Mouse (Mus musculus): ENCODE measurements at regions not wholly inside any gene's neighbourhood (a gene's known extent, or its start where the extent isn't known, plus 50 kb on each side); places are given as distances from the start of the nearest gene placed in this dataset.

DNA sequence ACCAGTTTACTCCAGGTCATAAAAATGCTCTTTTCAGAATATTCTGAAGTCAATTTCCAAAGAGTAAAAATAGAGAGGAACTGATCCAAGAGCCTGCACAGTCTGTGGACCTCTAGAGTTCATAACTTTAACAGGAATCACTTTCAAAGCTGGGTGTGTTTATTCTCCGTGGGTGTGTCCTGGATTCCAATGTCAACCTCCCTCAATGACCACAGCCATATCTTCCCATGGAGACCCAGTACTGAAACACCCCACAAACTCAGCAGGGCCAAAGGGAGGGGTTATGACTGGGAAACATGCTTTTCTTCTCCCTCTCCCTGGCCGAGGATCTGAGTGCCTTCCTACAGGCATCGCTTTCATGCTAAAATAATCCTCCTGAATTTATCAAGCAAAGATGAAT, 87.6 kb upstream of the Plekhg1 start:
- Histone ChIP-seq H3K36me3 (ENCODE audit: control insufficient read depth, insufficient read depth, low read length, poor library complexity, severe bottlenecking) (no peaks in the 10 kb centered on the region), H3K27ac (ENCODE audit: insufficient read depth, low read depth, low read length, poor library complexity, severe bottlenecking) (no peak overlapping the region), H3K4me1 (ENCODE audit: control insufficient read depth in 2 of 2, insufficient read depth in 2 of 2, low read length in 2 of 2, poor library complexity in 1 of 2) (no peaks in the 10 kb centered on the region), H3K9ac (ENCODE audit: insufficient read depth, low read depth, low read length, poor library complexity, severe bottlenecking) (no peak overlapping the region), H3K4me3 (ENCODE audit: insufficient read depth in 1 of 2, low read depth in 1 of 2, low read length in 2 of 2, poor library complexity in 1 of 2, severe bottlenecking in 1 of 2) (no peak overlapping the region), H3K9me3 (ENCODE audit: control insufficient read depth, insufficient read depth, low read depth, low read length) (no peaks in the 10 kb centered on the region)
- TF ChIP-seq MAFK (IDR thresholded peaks at IDR 0.05; ENCODE audit: insufficient read depth, low read depth, low read length) (no peak), ZC3H11A (IDR thresholded peaks at IDR 0.05; ENCODE audit: borderline replicate concordance, low read depth, low read length) (no peak), CHD2 (IDR thresholded peaks at IDR 0.05; ENCODE audit: low read depth, low read length) (no peak), HCFC1 (IDR thresholded peaks at IDR 0.05; ENCODE audit: borderline replicate concordance, insufficient read depth, low read length) (no peak), ZNF384 (IDR thresholded peaks at IDR 0.05; ENCODE audit: low read depth, low read length) (no peak)
- in situ Hi-C loops (cut with MboI; ENCODE audit: low sequenced_read_pairs in 2 of 2, unreplicated experiment in 2 of 2): no loop called here
- DNase-seq (ENCODE audit: low read depth, low spot score): no peak

DNA sequence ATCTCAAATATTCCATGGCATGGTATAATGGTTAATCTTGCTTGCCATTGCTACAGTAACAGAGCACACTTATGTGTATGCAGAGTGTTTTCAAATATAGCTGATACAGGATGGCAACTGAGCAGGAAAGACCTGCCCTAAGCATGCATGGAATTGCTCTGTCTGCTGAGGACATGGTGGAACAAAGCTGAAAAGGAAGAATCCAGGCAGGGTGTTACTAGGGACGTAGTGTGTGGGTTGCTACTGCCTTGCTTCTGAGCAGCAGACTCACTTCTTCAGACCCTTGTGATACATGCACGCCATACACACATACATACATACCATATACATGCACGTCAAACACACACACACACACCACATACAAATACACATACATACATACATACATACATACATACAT, 84.1 kb upstream of the Plekhg1 start:
- no peak overlapping the region for H3K27ac ChIP-seq (ENCODE audit: insufficient read depth, low read depth, low read length, poor library complexity, severe bottlenecking)
- no peak for DNase-seq (ENCODE audit: low read depth, low spot score)
- in situ Hi-C loops (cut with MboI; ENCODE audit: low sequenced_read_pairs in 2 of 2, unreplicated experiment in 2 of 2): no loop called here
- H3K9ac ChIP-seq (ENCODE audit: insufficient read depth, low read depth, low read length, poor library complexity, severe bottlenecking): no peak overlapping the region
- H3K36me3 ChIP-seq (ENCODE audit: control insufficient read depth, insufficient read depth, low read length, poor library complexity, severe bottlenecking): no peaks in the 10 kb centered on the region
- no peaks in the 10 kb centered on the region for H3K4me1 ChIP-seq (ENCODE audit: control insufficient read depth in 2 of 2, insufficient read depth in 2 of 2, low read length in 2 of 2, poor library complexity in 1 of 2)
- no peaks in the 10 kb centered on the region for H3K9me3 ChIP-seq (ENCODE audit: control insufficient read depth, insufficient read depth, low read depth, low read length)
- no peak overlapping the region for H3K4me3 ChIP-seq (ENCODE audit: insufficient read depth in 1 of 2, low read depth in 1 of 2, low read length in 2 of 2, poor library complexity in 1 of 2, severe bottlenecking in 1 of 2)
- TF ChIP-seq MAFK (IDR thresholded peaks at IDR 0.05; ENCODE audit: insufficient read depth, low read depth, low read length) (no peak), HCFC1 (IDR thresholded peaks at IDR 0.05; ENCODE audit: borderline replicate concordance, insufficient read depth, low read length) (no peak), ZC3H11A (IDR thresholded peaks at IDR 0.05; ENCODE audit: borderline replicate concordance, low read depth, low read length) (no peak), ZNF384 (IDR thresholded peaks at IDR 0.05; ENCODE audit: low read depth, low read length) (no peak), CHD2 (IDR thresholded peaks at IDR 0.05; ENCODE audit: low read depth, low read length) (no peak)

DNA sequence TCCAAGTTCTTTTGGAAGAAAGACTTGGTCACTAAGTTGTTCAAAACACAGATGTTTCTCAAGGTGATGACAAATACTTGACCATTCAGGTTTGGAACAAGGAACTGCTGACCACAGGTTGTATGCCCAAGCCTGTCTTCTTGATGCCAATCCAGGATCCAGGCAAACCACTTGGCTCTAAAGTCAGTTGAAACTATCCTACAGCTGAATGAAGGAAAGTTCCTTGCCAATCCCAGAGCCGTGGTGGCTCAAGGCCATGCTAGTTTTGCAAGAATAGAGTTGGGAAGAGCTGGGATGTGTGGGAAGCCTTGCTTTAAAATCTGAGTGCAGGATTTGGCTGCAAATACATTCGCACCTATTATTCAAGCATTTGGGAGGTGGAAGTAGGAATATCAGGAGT, 78.0 kb upstream of the Plekhg1 start:
- Histone ChIP-seq H3K27ac (ENCODE audit: insufficient read depth, low read depth, low read length, poor library complexity, severe bottlenecking) (no peak overlapping the region), H3K36me3 (ENCODE audit: control insufficient read depth, insufficient read depth, low read length, poor library complexity, severe bottlenecking) (no peaks in the 10 kb centered on the region), H3K4me1 (ENCODE audit: control insufficient read depth in 2 of 2, insufficient read depth in 2 of 2, low read length in 2 of 2, poor library complexity in 1 of 2) (no peaks in the 10 kb centered on the region), H3K9me3 (ENCODE audit: control insufficient read depth, insufficient read depth, low read depth, low read length) (no peaks in the 10 kb centered on the region), H3K4me3 (ENCODE audit: insufficient read depth in 1 of 2, low read depth in 1 of 2, low read length in 2 of 2, poor library complexity in 1 of 2, severe bottlenecking in 1 of 2) (no peak overlapping the region), H3K9ac (ENCODE audit: insufficient read depth, low read depth, low read length, poor library complexity, severe bottlenecking) (no peak overlapping the region)
- TF ChIP-seq CHD2 (IDR thresholded peaks at IDR 0.05; ENCODE audit: low read depth, low read length): no peak
- no peak for TF ChIP-seq HCFC1 (IDR thresholded peaks at IDR 0.05; ENCODE audit: borderline replicate concordance, insufficient read depth, low read length)
- TF ChIP-seq ZNF384 (IDR thresholded peaks at IDR 0.05; ENCODE audit: low read depth, low read length): no peak
- TF ChIP-seq ZC3H11A (IDR thresholded peaks at IDR 0.05; ENCODE audit: borderline replicate concordance, low read depth, low read length): no peak
- TF ChIP-seq MAFK (IDR thresholded peaks at IDR 0.05; ENCODE audit: insufficient read depth, low read depth, low read length): no peak
- DNase-seq (ENCODE audit: low read depth, low spot score): no peak
- in situ Hi-C loops (cut with MboI; ENCODE audit: low sequenced_read_pairs in 2 of 2, unreplicated experiment in 2 of 2): no loop called here

DNA sequence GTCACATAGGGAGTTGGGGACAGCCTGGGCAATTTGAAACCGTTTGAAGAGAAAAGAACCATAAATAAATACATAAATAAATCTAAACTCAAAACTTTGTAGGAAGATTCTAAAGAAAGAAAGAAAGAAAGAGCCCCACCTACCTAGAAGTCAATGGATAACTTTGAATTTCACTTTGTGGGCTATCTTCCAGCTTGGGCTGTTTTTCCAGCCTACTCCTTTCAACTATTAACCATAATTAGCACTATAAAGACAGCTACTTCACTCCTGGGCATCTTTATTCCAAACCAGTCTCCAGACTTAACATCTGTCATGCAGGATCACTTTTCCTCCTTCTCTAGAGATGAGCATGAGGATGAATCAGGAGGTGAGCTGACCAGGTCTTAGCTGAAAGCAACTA, 77.6 kb upstream of the Plekhg1 start:
- Histone ChIP-seq H3K4me1 (ENCODE audit: control insufficient read depth in 2 of 2, insufficient read depth in 2 of 2, low read length in 2 of 2, poor library complexity in 1 of 2) (no peaks in the 10 kb centered on the region), H3K9me3 (ENCODE audit: control insufficient read depth, insufficient read depth, low read depth, low read length) (no peaks in the 10 kb centered on the region), H3K36me3 (ENCODE audit: control insufficient read depth, insufficient read depth, low read length, poor library complexity, severe bottlenecking) (no peaks in the 10 kb centered on the region), H3K4me3 (ENCODE audit: insufficient read depth in 1 of 2, low read depth in 1 of 2, low read length in 2 of 2, poor library complexity in 1 of 2, severe bottlenecking in 1 of 2) (no peak overlapping the region), H3K27ac (ENCODE audit: insufficient read depth, low read depth, low read length, poor library complexity, severe bottlenecking) (no peak overlapping the region), H3K9ac (ENCODE audit: insufficient read depth, low read depth, low read length, poor library complexity, severe bottlenecking) (no peak overlapping the region)
- in situ Hi-C loops (cut with MboI; ENCODE audit: low sequenced_read_pairs in 2 of 2, unreplicated experiment in 2 of 2): no loop called here
- no peak for DNase-seq (ENCODE audit: low read depth, low spot score)
- no peak for TF ChIP-seq ZNF384 (IDR thresholded peaks at IDR 0.05; ENCODE audit: low read depth, low read length)
- no peak for TF ChIP-seq MAFK (IDR thresholded peaks at IDR 0.05; ENCODE audit: insufficient read depth, low read depth, low read length)
- TF ChIP-seq HCFC1 (IDR thresholded peaks at IDR 0.05; ENCODE audit: borderline replicate concordance, insufficient read depth, low read length): no peak
- TF ChIP-seq CHD2 (IDR thresholded peaks at IDR 0.05; ENCODE audit: low read depth, low read length): no peak
- no peak for TF ChIP-seq ZC3H11A (IDR thresholded peaks at IDR 0.05; ENCODE audit: borderline replicate concordance, low read depth, low read length)

DNA sequence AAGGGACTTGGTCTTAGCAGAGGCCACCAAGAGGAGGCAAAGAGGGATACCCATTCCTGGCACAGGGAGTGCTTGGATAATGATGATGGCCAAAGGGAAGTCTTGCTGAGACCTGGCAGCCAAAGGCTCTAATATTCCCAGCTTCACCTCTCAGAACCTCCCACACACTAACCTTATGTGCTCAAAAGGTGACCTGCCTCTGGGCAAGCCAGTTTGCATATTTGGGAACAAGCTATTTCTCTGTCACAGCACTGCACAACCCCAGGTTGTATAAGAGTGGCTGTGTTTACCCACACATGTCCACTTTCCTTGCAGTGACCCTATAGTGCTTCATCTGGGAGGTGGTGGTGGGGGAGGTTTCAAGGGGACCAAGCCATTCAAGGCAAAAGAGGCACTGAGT, 76.9 kb upstream of the Plekhg1 start:
- Histone ChIP-seq H3K4me3 (ENCODE audit: insufficient read depth in 1 of 2, low read depth in 1 of 2, low read length in 2 of 2, poor library complexity in 1 of 2, severe bottlenecking in 1 of 2) (no peak overlapping the region), H3K36me3 (ENCODE audit: control insufficient read depth, insufficient read depth, low read length, poor library complexity, severe bottlenecking) (no peaks in the 10 kb centered on the region), H3K9ac (ENCODE audit: insufficient read depth, low read depth, low read length, poor library complexity, severe bottlenecking) (no peak overlapping the region), H3K9me3 (ENCODE audit: control insufficient read depth, insufficient read depth, low read depth, low read length) (no peaks in the 10 kb centered on the region), H3K4me1 (ENCODE audit: control insufficient read depth in 2 of 2, insufficient read depth in 2 of 2, low read length in 2 of 2, poor library complexity in 1 of 2) (no peaks in the 10 kb centered on the region), H3K27ac (ENCODE audit: insufficient read depth, low read depth, low read length, poor library complexity, severe bottlenecking) (no peak overlapping the region)
- TF ChIP-seq MAFK (IDR thresholded peaks at IDR 0.05; ENCODE audit: insufficient read depth, low read depth, low read length): no peak
- no peak for TF ChIP-seq HCFC1 (IDR thresholded peaks at IDR 0.05; ENCODE audit: borderline replicate concordance, insufficient read depth, low read length)
- no peak for TF ChIP-seq ZNF384 (IDR thresholded peaks at IDR 0.05; ENCODE audit: low read depth, low read length)
- TF ChIP-seq ZC3H11A (IDR thresholded peaks at IDR 0.05; ENCODE audit: borderline replicate concordance, low read depth, low read length): no peak
- no peak for TF ChIP-seq CHD2 (IDR thresholded peaks at IDR 0.05; ENCODE audit: low read depth, low read length)
- in situ Hi-C loops (cut with MboI; ENCODE audit: low sequenced_read_pairs in 2 of 2, unreplicated experiment in 2 of 2): no loop called here
- no peak for DNase-seq (ENCODE audit: low read depth, low spot score)
